Mouse (Mus musculus) ovary, postnatal 10 days (tissue): ENCODE measurements around the gene Slc51a.
A peak's percentile ranks its signal among the peaks of the same experiment; 100 is the strongest.

ENCODE experiments used
- DNase-seq: peaks from one replicate; pipeline ENCODE4 v3.0.0; 2022; ENCODE audit warnings: low spot score

The Slc51a gene

DNA sequence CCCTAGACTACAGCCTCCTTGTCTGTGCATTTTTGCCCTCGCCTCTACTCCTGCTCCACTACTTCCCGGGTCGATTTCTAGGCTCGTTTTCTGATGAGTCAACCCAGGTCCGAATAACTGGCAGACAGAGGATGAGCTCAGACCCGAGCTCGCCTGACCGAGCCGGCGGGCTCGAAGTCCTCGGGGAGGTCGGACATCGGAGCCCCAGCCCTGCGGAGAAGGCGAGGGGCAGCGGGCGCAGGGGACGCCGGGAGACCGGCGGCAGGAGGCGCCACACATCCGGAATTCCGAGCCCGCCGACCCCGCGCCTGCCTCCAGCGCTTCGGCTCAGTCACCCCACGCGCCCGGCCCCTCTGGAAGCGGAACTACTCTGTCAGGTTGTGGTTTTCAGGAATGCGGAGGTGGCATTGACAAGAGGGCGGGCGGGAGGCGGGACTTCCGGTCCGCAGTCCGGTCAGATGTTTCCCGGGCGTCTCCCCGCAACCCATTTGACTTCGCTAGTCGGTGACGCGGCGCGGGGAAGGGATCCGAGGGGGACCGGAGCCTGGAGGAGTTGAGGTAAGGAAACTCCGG, 57.1 kb downstream of the Slc51a start, which contains the start of gene Pcyt1a:
Gene Pcyt1a, plus strand, starts transcription at position 448 of the 573 bp plus-strand sequence.
- peak; percentile 82 for DNase-seq

DNA sequence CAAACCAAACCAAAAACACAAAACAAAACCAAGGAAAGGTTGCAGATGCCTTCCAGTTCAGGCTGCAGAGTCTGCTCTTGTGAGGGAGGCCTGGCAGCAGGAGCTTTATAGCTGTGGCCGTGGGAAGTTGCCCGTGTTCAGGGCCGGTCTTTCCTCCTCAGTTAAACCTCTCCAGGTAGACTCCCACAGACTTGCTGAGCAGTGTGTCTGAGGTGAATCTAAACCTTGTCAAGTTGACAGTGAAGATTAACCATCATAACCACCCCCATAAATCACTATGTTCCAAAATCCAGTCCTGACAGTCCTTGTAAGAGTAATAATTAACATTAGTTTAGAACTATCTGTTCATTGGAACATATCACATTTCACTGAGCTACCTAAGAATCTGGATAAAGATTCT, 60.2 kb downstream of the Slc51a start:
- DNase-seq, result no peak
